Mouse (Mus musculus) megakaryocyte progenitor cell, adult 5-6 weeks (primary cell): Measurements from ENCODE around the gene Pygm. TPM values are rescaled to one million over a fixed set of nuclear protein-coding genes. Genes with fewer than 3 reads are reported as not detected.

Experiments used
- ATAC-seq: replicated peaks from 2 replicates; pipeline ENCODE4 v1.8.0; 2016; ENCODE audit warnings: mild to moderate bottlenecking, moderate TSS enrichment, inconsistent platforms; ENCODE audit not compliant: poor library complexity
- total RNA-seq, 2 experiments: library from RNA; stranded (forward) in 1 of 2; stranded (reverse) in 1 of 2; fragments of 157-497, 149-512 nt in 1 of 2; fragments of 200-1000 nt in 1 of 2; gene quantifications; 2 replicates each; pipeline versions ENCODE4 v1.2.3 to v1.2.4; 2015 to 2017

The Pygm gene
- total RNA-seq, 2 experiments from 2014 or later, result 0.30 TPM; not detected in 1

- no peak for ATAC-seq
Measured at GRCm38 (mm10) chr19:6407109-6407508, 22.9 kb downstream of the Pygm start.

GRCm38 (mm10) chr19:6407816-6408510 is 23.8 kb downstream of the Pygm start:
- no peak for ATAC-seq

GRCm38 (mm10) chr19:6408749-6409148 is 24.6 kb downstream of the Pygm start:
- no peak for ATAC-seq

GRCm38 (mm10) chr19:6409176-6409575 is 25.0 kb downstream of the Pygm start:
- ATAC-seq, result no peak

GRCm38 (mm10) chr19:6409936-6410335 is 25.7 kb downstream of the Pygm start:
- no peak for ATAC-seq

- ATAC-seq, result no peak
Measured at GRCm38 (mm10) chr19:6412798-6413197, 28.6 kb downstream of the Pygm start.

GRCm38 (mm10) chr19:6415454-6415853 is 31.3 kb downstream of the Pygm start:
- no peak for ATAC-seq

GRCm38 (mm10) chr19:6416124-6416770 is 32.0 kb downstream of the Pygm start:
- no peak for ATAC-seq

GRCm38 (mm10) chr19:6416894-6417761 is 32.9 kb downstream of the Pygm start:
- ATAC-seq, result no peak

- ATAC-seq, result peak; percentile 85
Measured at GRCm38 (mm10) chr19:6418233-6418879, 34.2 kb downstream of the Pygm start, which contains the start of gene Nrxn2. Gene Nrxn2, plus strand, starts transcription at chr19:6418731.

- no peak for ATAC-seq
Measured at GRCm38 (mm10) chr19:6418984-6419692, 34.9 kb downstream of the Pygm start.

GRCm38 (mm10) chr19:6419805-6420310 is 35.7 kb downstream of the Pygm start:
- ATAC-seq, result no peak

GRCm38 (mm10) chr19:6420481-6421210 is 36.4 kb downstream of the Pygm start:
- no peak for ATAC-seq

GRCm38 (mm10) chr19:6421211-6421590 is 37.0 kb downstream of the Pygm start:
- no peak for ATAC-seq

GRCm38 (mm10) chr19:6422014-6422413 is 37.8 kb downstream of the Pygm start:
- no peak for ATAC-seq

GRCm38 (mm10) chr19:6423241-6423640 is 39.0 kb downstream of the Pygm start:
- ATAC-seq, result no peak

GRCm38 (mm10) chr19:6424137-6424881 is 40.1 kb downstream of the Pygm start:
- no peak for ATAC-seq

GRCm38 (mm10) chr19:6425595-6425994 is 41.4 kb downstream of the Pygm start:
- ATAC-seq, result no peak
